In the genomic region with DNA sequence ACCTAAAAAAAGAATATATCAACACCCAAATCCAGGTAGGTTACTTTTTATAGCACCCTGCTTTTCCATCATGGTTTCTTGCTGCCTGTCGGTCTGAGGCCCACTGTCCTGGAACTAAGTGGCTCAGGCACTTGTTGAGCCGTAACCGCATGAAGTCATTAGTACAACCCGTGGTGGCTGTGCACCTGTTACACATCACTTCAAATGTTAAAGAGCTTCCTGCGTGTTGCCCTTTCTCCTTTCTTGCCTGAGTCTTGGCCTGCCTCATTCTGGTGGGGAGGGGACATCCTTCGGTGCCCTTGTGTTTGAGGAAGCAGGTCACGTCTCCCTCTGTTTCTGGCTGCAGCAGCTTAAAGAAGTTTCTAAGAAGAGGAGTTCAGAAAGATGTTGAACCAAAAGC, we compare ENCODE assay signal across 16 mouse cellular contexts. TPM values are rescaled to one million over a fixed set of nuclear protein-coding genes. Genes with fewer than 3 reads are reported as not detected.
A peak's percentile ranks its signal among the peaks of the same experiment; 100 is the strongest.
DNase-seq lines count a peak whose midpoint lies in the region; ATAC-seq lines count a peak whose summit lies in the region.
"Had no signal": no experiment of that assay in that cellular context is flagged by ENCODE, and none has a peak within 500 bp of the region (broad histone marks: within the 10 kb centered on the region; RNA-seq: fewer than 3 reads in every experiment).

No protein-coding gene starts in this region.

- no peaks in the 10 kb centered on the region for H3K36me3 ChIP-seq in kidney, embryonic 16.5 days (ENCODE audit: insufficient read depth, low read length)
- no peaks in the 10 kb centered on the region; the same call in 1 of the 2 replicates for H3K36me3 ChIP-seq in splenic B cell, adult 2 months (ENCODE audit: control insufficient read depth, insufficient read depth, low read length, poor library complexity, severe bottlenecking)
- H3K36me3 ChIP-seq in forebrain, embryonic 14.5 days (ENCODE audit: control insufficient read depth, insufficient read depth, low read length): no peaks in the 10 kb centered on the region
- H3K36me3 ChIP-seq: forebrain, embryonic 15.5 days; hindbrain, embryonic 12.5 days; limb, embryonic 13.5 days; stomach, embryonic 15.5 days had no signal

- peaks cover 19% of the 10 kb centered on the region for H3K27me3 ChIP-seq in kidney, embryonic 16.5 days (ENCODE audit: insufficient read depth, low read length)
- H3K27me3 ChIP-seq in splenic B cell, adult 2 months (ENCODE audit: control insufficient read depth, insufficient read depth, low read length, poor library complexity, severe bottlenecking): no peaks in the 10 kb centered on the region
- H3K27me3 ChIP-seq in forebrain, embryonic 14.5 days (replicated peaks; ENCODE audit: control insufficient read depth, insufficient read depth, low read length): no peaks in the 10 kb centered on the region
- H3K27me3 ChIP-seq: forebrain, embryonic 15.5 days; hindbrain, embryonic 12.5 days; limb, embryonic 13.5 days; stomach, embryonic 15.5 days had no signal

- ATAC-seq in kidney, embryonic 16.5 days (ENCODE audit: low FRiP score, low TSS enrichment): peak; percentile 74; the same call in 1 of the 2 replicates
- ATAC-seq in common myeloid progenitor, adult 5-6 weeks (replicated peaks; ENCODE audit: low read depth, poor library complexity, severe bottlenecking): peak; percentile 55
- no peak for ATAC-seq in forebrain, embryonic 14.5 days
- ATAC-seq: forebrain, embryonic 15.5 days; intestine, postnatal 0 days had no signal

- DNase-seq in kidney, postnatal 10 days: no peak
- peak; percentile 21 for DNase-seq in CD4-positive helper T cell, adult 2 months (ENCODE audit: low read depth, low spot score)
- peak; percentile 79 for DNase-seq in splenic B cell, adult 2 months (ENCODE audit: low read depth, low spot score)
- no peak for DNase-seq in adrenal gland, postnatal 14 days
- DNase-seq in layer of hippocampus, adult 18-20 months (ENCODE audit: low spot score in 2 of 2): no peak
- DNase-seq in forebrain, embryonic 14.5 days (ENCODE audit: low spot score): no peak
- DNase-seq: cerebellum, adult 11-12 months; gastrocnemius, postnatal 25 days had no signal

- no peaks in the 10 kb centered on the region for H3K4me1 ChIP-seq in kidney, embryonic 16.5 days (ENCODE audit: insufficient read depth, low read length)
- no peaks in the 10 kb centered on the region for H3K4me1 ChIP-seq in forebrain, embryonic 14.5 days (ENCODE audit: control insufficient read depth, insufficient read depth, low read length)
- H3K4me1 ChIP-seq: forebrain, embryonic 15.5 days; hindbrain, embryonic 12.5 days; stomach, embryonic 15.5 days had no signal

- no peaks in the 10 kb centered on the region for H3K9me3 ChIP-seq in kidney, embryonic 16.5 days (ENCODE audit: low read length)
- no peaks in the 10 kb centered on the region for H3K9me3 ChIP-seq in forebrain, embryonic 14.5 days (replicated peaks; ENCODE audit: control insufficient read depth, low read length)
- H3K9me3 ChIP-seq: forebrain, embryonic 15.5 days; hindbrain, embryonic 12.5 days; limb, embryonic 13.5 days; stomach, embryonic 15.5 days had no signal

- H3K4me3 ChIP-seq in kidney, embryonic 16.5 days (ENCODE audit: low read length): no peak overlapping the region
- no peak overlapping the region for H3K4me3 ChIP-seq in forebrain, embryonic 14.5 days (ENCODE audit: low read depth, low read length)
- H3K4me3 ChIP-seq: forebrain, embryonic 15.5 days; hindbrain, embryonic 12.5 days; limb, embryonic 13.5 days; stomach, embryonic 15.5 days had no signal

- H3K9ac ChIP-seq in kidney, embryonic 16.5 days (replicated peaks; ENCODE audit: low read length): no peak overlapping the region
- H3K9ac ChIP-seq in forebrain, embryonic 14.5 days (ENCODE audit: low read length): no peak overlapping the region
- H3K9ac ChIP-seq: forebrain, embryonic 15.5 days; hindbrain, embryonic 12.5 days; limb, embryonic 13.5 days; stomach, embryonic 15.5 days had no signal

- H3K4me2 ChIP-seq in kidney, embryonic 16.5 days (replicated peaks; ENCODE audit: low read depth, low read length): no peak overlapping the region
- H3K4me2 ChIP-seq in forebrain, embryonic 14.5 days (ENCODE audit: low read length): no peak overlapping the region
- H3K4me2 ChIP-seq: forebrain, embryonic 15.5 days; hindbrain, embryonic 12.5 days; limb, embryonic 13.5 days; stomach, embryonic 15.5 days had no signal

- no peak overlapping the region for H3K27ac ChIP-seq in kidney, embryonic 16.5 days (ENCODE audit: low read length)
- H3K27ac ChIP-seq in forebrain, embryonic 14.5 days (ENCODE audit: low read depth, low read length): no peak overlapping the region
- H3K27ac ChIP-seq: forebrain, embryonic 15.5 days; hindbrain, embryonic 12.5 days; limb, embryonic 13.5 days; macrophage; stomach, embryonic 15.5 days had no signal

- 50% methylated on average over 7 of the region's 7 CpGs for WGBS in kidney, embryonic 16.5 days
- WGBS in forebrain, embryonic 14.5 days: 62% methylated on average over 7 of the region's 7 CpGs

RNA-seq across cellular contexts. Expression of a gene that starts 21.2 kb away (rescaled TPM):
- polyA plus RNA-seq in kidney, embryonic 16.5 days (2015; fragmentation: Nextera tagmentation; extraction: Ambion mirVana): 14.3 and 14.4 TPM in 2 replicates
- total RNA-seq in common myeloid progenitor, adult 5-6 weeks (2017): 6.4 and 7.4 TPM in 2 replicates
- 5.7 and 7.6 TPM in 2 replicates for total RNA-seq in adrenal gland, postnatal 14 days (2021)
- total RNA-seq in layer of hippocampus, adult 18-20 months (2021): 1 to 10 TPM; 6.7 to 7.4 TPM
- 17.6 TPM in 2 replicates for polyA plus RNA-seq in forebrain, embryonic 14.5 days (2014; fragmentation: Nextera tagmentation; extraction: Ambion mirVana)

Comparison
In these comparisons a context has a peak if more than half of its experiments do, and no peak if none do; other contexts are left out.
1. DNase-seq: peak in CD4-positive helper T cell, adult 2 months (single experiment) and splenic B cell, adult 2 months (single experiment); none in kidney, postnatal 10 days (single experiment), adrenal gland, postnatal 14 days (single experiment), layer of hippocampus, adult 18-20 months (0 of 2) and forebrain, embryonic 14.5 days (single experiment).